Mouse (Mus musculus) CH12.LX (cell line): Measurements from ENCODE around the gene Sept10.

Experiments
- CTCF ChIP-seq, 2 experiments: IDR thresholded peaks in 1 of 2; conservative IDR thresholded peaks in 1 of 2; 2 replicates each; pipeline ENCODE4 v1.5.1; 2011 to 2012; ENCODE audit warnings: low read depth in 2 of 2, low read length in 2 of 2, improper control_type of control experiment in 1 of 2, inconsistent platforms in 1 of 2, mild to moderate bottlenecking in 1 of 2, moderate library complexity in 1 of 2
- MYC ChIP-seq: IDR thresholded peaks from 2 replicates; pipeline ENCODE4 v1.6.1; 2011; ENCODE audit warnings: low read depth, mild to moderate bottlenecking, improper control_type of control experiment, low read length
- POLR2A ChIP-seq: IDR thresholded peaks from 2 replicates; pipeline ENCODE4 v1.6.1; 2011; ENCODE audit warnings: low read depth, mild to moderate bottlenecking, improper control_type of control experiment, low read length
- SMC3 ChIP-seq: IDR thresholded peaks from 2 replicates; pipeline ENCODE4 v1.6.1; 2011; ENCODE audit warnings: low read depth, low read length, improper control_type of control experiment
- UBTF ChIP-seq: IDR thresholded peaks from 2 replicates; pipeline ENCODE4 v1.6.1; 2012; ENCODE audit warnings: low read depth, mild to moderate bottlenecking, inconsistent platforms, low read length, improper control_type of control experiment, moderate library complexity
- ZNF384 ChIP-seq: IDR thresholded peaks from 2 replicates; pipeline ENCODE4 v1.6.1; 2012; ENCODE audit warnings: low read depth, low read length, improper control_type of control experiment, inconsistent platforms

DNA sequence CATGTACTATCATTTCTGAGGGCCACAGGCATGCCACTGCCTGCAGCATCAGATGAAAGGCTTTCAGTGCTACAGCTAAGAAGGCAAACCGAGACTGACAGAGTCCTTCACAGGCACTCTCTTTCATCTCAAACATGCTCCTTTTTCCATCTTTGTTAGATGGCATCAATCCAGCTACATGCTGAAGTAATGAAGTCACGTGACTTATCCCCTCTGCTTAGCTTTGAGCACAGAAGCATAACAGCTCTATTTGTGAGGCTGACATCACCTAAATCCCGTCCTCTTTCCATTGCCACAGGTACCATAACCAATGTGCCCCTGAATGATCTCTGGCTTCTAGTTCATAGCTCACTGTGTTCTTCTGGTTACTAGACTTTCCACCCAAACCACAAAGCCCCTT is 50.6 kb downstream of the Sept10 start:
- TF ChIP-seq MYC (no peak), ZNF384 (no peak), CTCF (conservative IDR thresholded peaks at IDR 0.05 in 1 of 2, IDR thresholded peaks at IDR 0.05 in 1 of 2; ENCODE audit: low read depth in 2 of 2, low read length in 2 of 2) (no peak), POLR2A (no peak), UBTF (no peak), SMC3 (no peak)
